Mouse (Mus musculus): ENCODE measurements around the gene Pwp2. TPM values are rescaled to one million over a fixed set of nuclear protein-coding genes. Genes with fewer than 3 reads are reported as not detected.

The Pwp2 gene
- polyA plus RNA-seq, 1 experiment from 2014 or later = 14.1 TPM

Other genes starting within 250 kb of the Pwp2 start
- 1.5 TPM in 2 replicates for gene Trpm2, start 214.6 kb downstream of the Pwp2 start, polyA plus RNA-seq (2014; fragmentation: Nextera tagmentation; extraction: Ambion mirVana)
- gene 1810043G02Rik, start 206.6 kb downstream of the Pwp2 start, polyA plus RNA-seq (2014; fragmentation: Nextera tagmentation; extraction: Ambion mirVana) = 36.7 and 38.1 TPM in 2 replicates
- gene Pfkl, start 175.1 kb downstream of the Pwp2 start, polyA plus RNA-seq (2014; fragmentation: Nextera tagmentation; extraction: Ambion mirVana) = 161 and 196 TPM in 2 replicates
- gene Dnmt3l, start 143.2 kb downstream of the Pwp2 start, polyA plus RNA-seq (2014; fragmentation: Nextera tagmentation; extraction: Ambion mirVana) = 0.71 TPM in 1 of 2 replicates, not detected in the other
- 0.27 and 0.56 TPM in 2 replicates for gene Aire, start 141.5 kb downstream of the Pwp2 start, polyA plus RNA-seq (2014; fragmentation: Nextera tagmentation; extraction: Ambion mirVana)
- gene Icosl, start 115.8 kb downstream of the Pwp2 start, polyA plus RNA-seq (2014; fragmentation: Nextera tagmentation; extraction: Ambion mirVana) = 5.6 and 6.1 TPM in 2 replicates
- 18.2 and 20.5 TPM in 2 replicates for gene D10Jhu81e, start 15.4 kb downstream of the Pwp2 start, polyA plus RNA-seq (2014; fragmentation: Nextera tagmentation; extraction: Ambion mirVana)
- 14.7 and 17.3 TPM in 2 replicates for gene Trappc10, start 59.5 kb upstream of the Pwp2 start, polyA plus RNA-seq (2014; fragmentation: Nextera tagmentation; extraction: Ambion mirVana)
- 41.9 and 54.3 TPM in 2 replicates for gene Agpat3, start 167.3 kb upstream of the Pwp2 start, polyA plus RNA-seq (2014; fragmentation: Nextera tagmentation; extraction: Ambion mirVana)
- gene Rrp1, start 227.9 kb upstream of the Pwp2 start, polyA plus RNA-seq (2014; fragmentation: Nextera tagmentation; extraction: Ambion mirVana) = 213 and 240 TPM in 2 replicates
- 419 and 443 TPM in 2 replicates for gene Cstb, start 240.5 kb upstream of the Pwp2 start, polyA plus RNA-seq (2014; fragmentation: Nextera tagmentation; extraction: Ambion mirVana)